Mouse (Mus musculus): ENCODE measurements around the gene Iqsec1.

- TF ChIP-seq CTCF (IDR thresholded peaks at IDR 0.05; ENCODE audit: low read depth) (no peak), EP300 (IDR thresholded peaks at IDR 0.05; ENCODE audit: low read depth) (no peak)
Observed at GRCm38 (mm10) chr6:90921259-90921946, 67.1 kb downstream of the Iqsec1 start.

Measured in heart, postnatal 0 days (tissue).